ENCODE assay signal across 19 mouse cellular contexts in genomic region chr9:66173316-66173855, GRCm38 (mm10). TPM values are rescaled to one million over a fixed set of nuclear protein-coding genes. Genes with fewer than 3 reads are reported as not detected.
DNase-seq lines count a peak whose midpoint lies in the region; ATAC-seq lines count a peak whose summit lies in the region.
"Had no signal": no experiment of that assay in that cellular context is flagged by ENCODE, and none has a peak within 500 bp of the region (broad histone marks: within the 10 kb centered on the region; RNA-seq: fewer than 3 reads in every experiment).

No protein-coding gene starts in this region.

- peak; percentile 54 for DNase-seq in adrenal gland, adult 2 months
- DNase-seq in adrenal gland, postnatal 14 days: no peak
- DNase-seq in liver: no peak
- peak; percentile 77 for DNase-seq in midbrain, embryonic 11.5 days (ENCODE audit: low spot score, missing footprints)
- no peak for DNase-seq in midbrain, embryonic 14.5 days
- DNase-seq: adrenal gland, adult 8-10 months; cerebellum, adult 18-20 months; cerebellum, adult 9-10 months; cerebellum, postnatal 14 days; gastrocnemius, postnatal 10 days; gastrocnemius, postnatal 36 days had no signal

- 0 out of 2 replicates have a peak overlapping the region, but pooled peaks have one; percentile 24 for H3K27ac ChIP-seq in liver, embryonic 15.5 days (replicated peaks)
- H3K27ac ChIP-seq in midbrain, embryonic 11.5 days (ENCODE audit: low read depth, low read length): no peak overlapping the region
- no peak overlapping the region for H3K27ac ChIP-seq in midbrain, embryonic 14.5 days (replicated peaks; ENCODE audit: low read depth, low read length)
- H3K27ac ChIP-seq: forebrain, embryonic 13.5 days; hindbrain, embryonic 12.5 days; hindbrain, embryonic 15.5 days had no signal

- no peaks in the 10 kb centered on the region for H3K9me3 ChIP-seq in liver, embryonic 15.5 days (replicated peaks)
- no peaks in the 10 kb centered on the region for H3K9me3 ChIP-seq in midbrain, embryonic 11.5 days (ENCODE audit: control insufficient read depth, low read length)
- no peaks in the 10 kb centered on the region for H3K9me3 ChIP-seq in midbrain, embryonic 14.5 days (ENCODE audit: control insufficient read depth, low read length)
- H3K9me3 ChIP-seq: forebrain, embryonic 10.5 days; forebrain, embryonic 13.5 days; hindbrain, embryonic 12.5 days; hindbrain, embryonic 15.5 days had no signal

- H3K9ac ChIP-seq in liver, embryonic 15.5 days: no peak overlapping the region
- H3K9ac ChIP-seq in midbrain, embryonic 11.5 days (ENCODE audit: low read length): no peak overlapping the region
- no peak overlapping the region for H3K9ac ChIP-seq in midbrain, embryonic 14.5 days (replicated peaks; ENCODE audit: low read length)
- H3K9ac ChIP-seq: forebrain, embryonic 13.5 days; hindbrain, embryonic 12.5 days; hindbrain, embryonic 15.5 days had no signal

- no peak overlapping the region for H3K4me3 ChIP-seq in liver, embryonic 15.5 days (replicated peaks)
- H3K4me3 ChIP-seq in midbrain, embryonic 11.5 days (ENCODE audit: low read depth, low read length): no peak overlapping the region
- H3K4me3 ChIP-seq in midbrain, embryonic 14.5 days (replicated peaks; ENCODE audit: low read depth, low read length): no peak overlapping the region
- H3K4me3 ChIP-seq: forebrain, embryonic 10.5 days; forebrain, embryonic 13.5 days; hindbrain, embryonic 12.5 days; hindbrain, embryonic 15.5 days had no signal

- no peak for ATAC-seq in liver, embryonic 15.5 days (ENCODE audit: insufficient read depth)
- ATAC-seq in midbrain, embryonic 11.5 days (ENCODE audit: low FRiP score): no peak
- ATAC-seq in midbrain, embryonic 14.5 days (ENCODE audit: low FRiP score, low TSS enrichment): no peak
- ATAC-seq: CD4-positive, CD25-positive, alpha-beta regulatory T cell, adult 4 months; forebrain, embryonic 13.5 days; forebrain, embryonic 16.5 days had no signal

- 91% methylated on average over 5 of the region's 5 CpGs for WGBS in liver, embryonic 15.5 days (ENCODE audit: insufficient replicate concordance)
- WGBS in midbrain, embryonic 11.5 days: 91% methylated on average over 5 of the region's 5 CpGs
- 97% methylated on average over 5 of the region's 5 CpGs for WGBS in midbrain, embryonic 14.5 days

- no peaks in the 10 kb centered on the region for H3K27me3 ChIP-seq in liver, embryonic 15.5 days
- H3K27me3 ChIP-seq in midbrain, embryonic 11.5 days (ENCODE audit: control insufficient read depth, insufficient read depth, low read length): no peaks in the 10 kb centered on the region
- H3K27me3 ChIP-seq in midbrain, embryonic 14.5 days (ENCODE audit: control insufficient read depth, insufficient read depth, low read length): no peaks in the 10 kb centered on the region
- H3K27me3 ChIP-seq: forebrain, embryonic 13.5 days; hindbrain, embryonic 12.5 days; hindbrain, embryonic 15.5 days had no signal

- H3K4me2 ChIP-seq in liver, embryonic 15.5 days: no peak overlapping the region
- H3K4me2 ChIP-seq in midbrain, embryonic 11.5 days: no peak overlapping the region
- no peak overlapping the region for H3K4me2 ChIP-seq in midbrain, embryonic 14.5 days (ENCODE audit: low read length)
- H3K4me2 ChIP-seq: forebrain, embryonic 13.5 days; heart, embryonic 11.5 days; hindbrain, embryonic 12.5 days; hindbrain, embryonic 15.5 days had no signal

- H3K4me1 ChIP-seq in liver, embryonic 15.5 days (replicated peaks): peaks cover 76% of the 10 kb centered on the region
- peaks cover 17% of the 10 kb centered on the region for H3K4me1 ChIP-seq in midbrain, embryonic 11.5 days (ENCODE audit: control insufficient read depth, insufficient read depth, low read length)
- H3K4me1 ChIP-seq in midbrain, embryonic 14.5 days (ENCODE audit: control insufficient read depth, insufficient read depth, low read length): peaks cover 4% of the 10 kb centered on the region
- H3K4me1 ChIP-seq: hindbrain, embryonic 15.5 days had no signal

- peaks cover 28% of the 10 kb centered on the region for H3K36me3 ChIP-seq in liver, embryonic 15.5 days (replicated peaks)
- H3K36me3 ChIP-seq in midbrain, embryonic 11.5 days (ENCODE audit: control insufficient read depth, insufficient read depth, low read length): no peaks in the 10 kb centered on the region
- H3K36me3 ChIP-seq in midbrain, embryonic 14.5 days (ENCODE audit: control insufficient read depth, insufficient read depth, low read length): no peaks in the 10 kb centered on the region
- H3K36me3 ChIP-seq: hindbrain, embryonic 12.5 days; hindbrain, embryonic 15.5 days had no signal

RNA-seq across cellular contexts. Expression of gene Dapk2, which starts 15.4 kb away (rescaled TPM):
- 1 to 10 TPM; 4.5 to 9.7 TPM for total RNA-seq in adrenal gland, adult 2 months (2021)
- 1.4 and 3.0 TPM in 2 replicates for polyA plus RNA-seq in adrenal gland, adult 2 months (2012; rRNA removed)
- 9.2 and 9.6 TPM in 2 replicates for total RNA-seq in adrenal gland, postnatal 14 days (2021)
- 31.9 and 33.9 TPM in 2 replicates for polyA plus RNA-seq in liver, embryonic 15.5 days (2015; fragmentation: Nextera tagmentation; extraction: Ambion mirVana)
- polyA plus RNA-seq in midbrain, embryonic 11.5 days (2014; fragmentation: Nextera tagmentation; extraction: Ambion mirVana): 6.7 and 7.4 TPM in 2 replicates
- 0.66 and 0.78 TPM in 2 replicates for polyA plus RNA-seq in midbrain, embryonic 14.5 days (2014; fragmentation: Nextera tagmentation; extraction: Ambion mirVana)

RNA-seq across cellular contexts. Expression of gene Ciao2a, which starts 47.0 kb away (rescaled TPM):
- 10 to 100 TPM; 74.9 to 80.0 TPM for total RNA-seq in adrenal gland, adult 2 months (2021)
- polyA plus RNA-seq in adrenal gland, adult 2 months (2012; rRNA removed): 4.9 and 5.2 TPM in 2 replicates
- total RNA-seq in adrenal gland, postnatal 14 days (2021): 80.7 and 86.2 TPM in 2 replicates
- 117 and 132 TPM in 2 replicates for polyA plus RNA-seq in liver, embryonic 15.5 days (2015; fragmentation: Nextera tagmentation; extraction: Ambion mirVana)
- polyA plus RNA-seq in midbrain, embryonic 11.5 days (2014; fragmentation: Nextera tagmentation; extraction: Ambion mirVana): 156 and 171 TPM in 2 replicates
- 68.4 and 76.2 TPM in 2 replicates for polyA plus RNA-seq in midbrain, embryonic 14.5 days (2014; fragmentation: Nextera tagmentation; extraction: Ambion mirVana)

RNA-seq across cellular contexts. Expression of gene Snx1, which starts 47.0 kb away (rescaled TPM):
- 100 to 1,000 TPM; 112 to 118 TPM for total RNA-seq in adrenal gland, adult 2 months (2021)
- polyA plus RNA-seq in adrenal gland, adult 2 months (2012; rRNA removed): 58.9 and 59.7 TPM in 2 replicates
- total RNA-seq in adrenal gland, postnatal 14 days (2021): 85.3 and 88.2 TPM in 2 replicates
- 62.7 and 64.8 TPM in 2 replicates for polyA plus RNA-seq in liver, embryonic 15.5 days (2015; fragmentation: Nextera tagmentation; extraction: Ambion mirVana)
- polyA plus RNA-seq in midbrain, embryonic 11.5 days (2014; fragmentation: Nextera tagmentation; extraction: Ambion mirVana): 147 and 150 TPM in 2 replicates
- polyA plus RNA-seq in midbrain, embryonic 14.5 days (2014; fragmentation: Nextera tagmentation; extraction: Ambion mirVana): 55.6 and 87.9 TPM in 2 replicates

Comparison
In these comparisons a context has a peak if more than half of its experiments do, and no peak if none do; other contexts are left out.
1. DNase-seq: peak in adrenal gland, adult 2 months (single experiment) and midbrain, embryonic 11.5 days (single experiment); none in adrenal gland, postnatal 14 days (single experiment), liver (single experiment) and midbrain, embryonic 14.5 days (single experiment).
2. RNA of gene Ciao2a, which starts 47.0 kb away (polyA plus RNA-seq): 156 to 171 TPM in midbrain, embryonic 11.5 days, 117 to 132 TPM in liver, embryonic 15.5 days and 68.4 to 76.2 TPM in midbrain, embryonic 14.5 days; 4.9 to 5.2 TPM in adrenal gland, adult 2 months; every median in the first group is over 10 times any median in the second.